Mouse (Mus musculus): ENCODE results near the gene Ccser1.

DNA sequence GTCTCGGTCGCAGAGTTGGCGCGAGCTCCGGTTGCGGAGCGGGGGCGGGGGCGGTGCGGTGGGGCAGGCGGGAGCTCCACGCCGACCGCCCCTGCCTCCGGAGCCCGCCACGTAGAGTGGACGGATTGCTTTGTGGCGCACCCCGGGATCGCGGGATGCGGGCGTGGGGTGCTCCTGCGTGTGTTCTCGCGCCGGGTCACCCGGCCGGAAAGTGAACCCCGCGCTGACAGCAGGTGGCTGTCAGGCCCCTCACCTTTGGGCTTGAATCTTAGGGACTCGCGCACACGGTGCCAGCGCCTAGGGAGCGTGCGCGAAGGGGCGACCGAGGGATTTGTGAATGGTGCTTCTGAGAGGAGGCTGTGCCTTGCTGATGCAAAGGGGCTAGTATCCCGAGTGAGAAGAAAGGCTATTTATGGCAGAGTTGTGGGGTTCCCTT lies 650 bp downstream of the Ccser1 start:
- TF ChIP-seq CTCF (IDR thresholded peaks at IDR 0.05; ENCODE audit: low read depth, low read length) (no peak), POLR2A (IDR thresholded peaks at IDR 0.05; ENCODE audit: extremely low read depth, insufficient read depth, low read length) (no peak)
